Mouse (Mus musculus) layer of hippocampus, adult 8-10 months (tissue): ENCODE data around the gene Slc2a2. TPM values are rescaled to one million over a fixed set of nuclear protein-coding genes. Genes with fewer than 3 reads are reported as not detected.
"Not testable (repeated sequence)": the region's sequence is repeated elsewhere in the genome, so short reads cannot be mapped to it uniquely, and the experiment has no call there.

Experiments used
- DNase-seq, 2 experiments: peaks; one replicate each; pipeline ENCODE4 v3.0.0; 2022; ENCODE audit warnings: low spot score in 2 of 2
- total RNA-seq, 4 experiments: library from RNA; stranded (reverse); gene quantifications; 2 replicates each; pipeline ENCODE4 v1.2.4; 2022

Slc2a2 gene
- total RNA-seq, 4 experiments from 2014 or later: 0.07 TPM; not detected in 3

DNA sequence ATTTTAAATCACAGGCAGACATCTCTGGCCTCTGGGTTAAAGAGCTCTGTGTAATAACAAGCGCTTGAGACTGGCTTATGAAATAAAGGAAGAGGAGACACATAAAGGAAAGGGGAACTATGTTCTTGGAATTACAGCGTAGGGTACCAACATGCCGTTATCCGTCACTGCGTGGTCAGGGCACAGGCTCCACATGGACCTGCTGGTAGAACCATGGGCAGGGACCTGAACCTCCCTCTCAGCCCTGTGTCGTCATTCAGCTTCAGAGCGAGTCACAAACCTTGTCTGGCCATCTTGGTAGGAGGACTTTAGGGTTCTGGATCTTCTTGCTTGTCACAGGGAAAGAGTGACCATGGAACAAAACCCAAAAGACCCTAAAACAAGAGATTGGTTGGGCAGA lies 28.7 kb downstream of the Slc2a2 start:
- no peak for DNase-seq

DNA sequence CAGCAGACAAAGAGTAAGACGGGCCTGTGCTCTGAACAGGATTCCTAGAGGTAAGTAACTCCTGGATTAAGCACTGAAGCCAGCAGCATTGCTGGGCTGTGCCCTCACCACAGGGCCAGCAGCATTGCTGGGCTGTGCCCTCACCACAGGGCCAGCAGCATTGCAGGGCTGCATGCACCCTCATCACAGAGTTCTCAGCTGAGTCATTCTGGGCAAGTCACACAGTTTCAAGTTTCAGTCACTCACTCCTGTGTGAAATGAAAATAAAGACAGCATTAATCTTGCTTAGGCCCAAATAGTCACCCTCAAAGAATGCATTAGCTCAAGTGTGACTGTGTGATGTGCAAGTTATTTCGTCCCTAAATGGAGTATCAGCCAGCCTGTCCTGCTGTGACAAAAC lies 37.0 kb downstream of the Slc2a2 start:
- DNase-seq: no peak

DNA sequence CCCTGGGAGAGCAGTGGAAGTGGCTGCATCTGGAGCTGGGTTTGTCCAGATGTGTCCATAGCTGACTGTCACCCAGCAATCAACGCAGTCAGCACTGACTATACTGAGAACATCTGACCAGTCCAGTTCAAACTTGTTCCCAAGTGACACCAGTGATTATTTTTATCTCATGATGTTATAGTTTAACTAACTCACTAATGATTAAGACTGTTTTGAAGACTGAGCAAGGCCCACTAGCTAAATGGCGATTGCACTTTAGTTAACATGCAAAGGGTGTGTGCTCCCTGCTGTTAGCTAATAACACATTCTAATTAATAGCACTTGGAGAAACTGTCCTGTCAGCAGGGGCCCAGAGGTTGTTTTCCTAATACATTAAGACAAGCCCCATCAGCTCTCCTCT lies 39.3 kb downstream of the Slc2a2 start:
- no peak for DNase-seq

DNA sequence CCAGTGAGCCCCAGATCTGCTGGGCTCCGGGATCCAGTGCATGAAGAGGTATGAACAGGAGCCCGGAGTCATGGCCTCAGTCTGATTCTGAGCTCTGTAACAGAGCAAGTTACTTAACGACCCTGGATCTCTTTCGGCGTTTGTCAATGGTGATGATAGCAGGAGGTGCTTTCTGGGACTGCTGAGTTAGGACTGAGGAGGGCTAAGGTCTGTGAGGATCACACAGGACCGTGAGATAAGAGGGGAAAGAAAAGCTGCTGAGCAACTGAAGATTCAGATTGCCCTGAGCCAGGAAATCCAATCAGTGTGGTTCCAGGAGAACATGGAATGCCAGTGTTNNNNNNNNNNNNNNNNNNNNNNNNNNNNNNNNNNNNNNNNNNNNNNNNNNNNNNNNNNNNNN lies 42.6 kb downstream of the Slc2a2 start:
- DNase-seq: no peak

DNA sequence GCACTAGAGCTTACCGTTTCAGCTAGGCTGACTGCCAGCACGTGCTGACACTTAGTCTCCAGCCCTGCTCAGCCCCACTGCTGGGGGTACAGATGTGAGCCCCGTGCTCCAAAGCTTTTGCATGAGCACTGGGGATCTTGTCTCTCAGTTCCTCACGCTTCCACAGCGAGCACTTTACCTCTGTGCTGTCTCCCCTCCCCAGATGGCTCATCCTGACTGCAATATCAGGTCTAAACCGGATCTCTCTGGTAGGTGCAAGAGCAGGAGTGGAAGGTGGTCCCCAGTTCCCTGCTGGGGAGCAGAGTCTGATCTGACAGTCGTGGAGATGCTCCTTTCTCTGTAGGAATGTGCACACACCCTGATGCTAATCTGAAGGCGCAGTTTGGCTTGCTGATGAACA lies 45.5 kb downstream of the Slc2a2 start:
- DNase-seq: no peak

DNA sequence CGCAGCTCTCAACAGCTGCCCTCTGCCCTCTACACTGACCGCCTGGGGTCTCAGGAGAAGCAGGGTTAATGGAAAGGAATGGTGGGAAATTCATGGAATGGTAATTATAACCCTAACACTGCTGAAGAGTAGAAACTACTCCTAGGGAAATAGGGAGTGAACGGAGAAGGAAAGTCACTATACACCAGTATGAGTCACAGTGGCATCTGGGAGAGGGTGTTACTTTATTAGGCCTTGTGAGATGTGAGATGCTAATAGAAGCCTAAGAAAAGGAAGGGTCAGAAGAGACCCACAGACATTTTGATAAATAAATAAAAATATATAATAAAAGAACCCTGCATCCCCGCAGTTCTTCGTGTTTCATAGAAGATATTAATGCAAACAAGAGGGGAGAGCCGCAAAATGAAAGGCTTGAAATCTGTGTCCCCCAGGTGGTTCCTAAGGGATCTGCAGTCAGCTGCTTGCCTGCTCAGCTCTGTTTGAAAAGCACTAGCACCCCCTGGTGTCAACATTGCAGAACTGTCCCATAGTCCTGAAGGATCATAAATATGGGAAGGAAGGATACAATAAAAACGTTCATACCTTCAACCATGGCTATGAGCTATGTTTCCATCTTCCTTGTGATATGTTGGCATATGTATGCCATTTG lies 48.3 kb downstream of the Slc2a2 start:
- DNase-seq: peak; percentile 61 to 79

DNA sequence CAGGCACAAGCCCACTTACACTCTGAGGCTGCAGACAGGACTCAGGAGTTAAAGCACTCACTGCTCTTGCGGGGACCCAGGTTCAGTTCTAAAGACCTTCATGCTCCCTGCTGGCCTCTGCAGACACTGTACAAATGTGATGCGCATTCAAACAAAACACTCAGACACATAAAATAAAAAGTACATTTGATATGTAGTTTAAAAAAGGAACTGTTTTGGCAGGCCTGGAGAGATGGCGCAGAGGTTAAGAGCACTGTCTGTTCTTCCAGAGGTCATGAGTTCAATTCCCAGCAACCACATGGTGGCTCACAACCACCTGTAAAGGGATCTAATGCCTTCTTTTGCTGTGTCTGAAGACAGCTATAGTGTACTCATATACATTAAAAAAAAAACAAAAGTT lies 50.4 kb downstream of the Slc2a2 start:
- no peak for DNase-seq

- DNase-seq: no peak
Measured at GRCm38 (mm10) chr3:28748956-28749355, 51.3 kb downstream of the Slc2a2 start.

GRCm38 (mm10) chr3:28755477-28755876 lies 57.8 kb downstream of the Slc2a2 start:
- DNase-seq: no peak

- no peak for DNase-seq
Measured at GRCm38 (mm10) chr3:28761225-28761789, 63.6 kb downstream of the Slc2a2 start.

DNA sequence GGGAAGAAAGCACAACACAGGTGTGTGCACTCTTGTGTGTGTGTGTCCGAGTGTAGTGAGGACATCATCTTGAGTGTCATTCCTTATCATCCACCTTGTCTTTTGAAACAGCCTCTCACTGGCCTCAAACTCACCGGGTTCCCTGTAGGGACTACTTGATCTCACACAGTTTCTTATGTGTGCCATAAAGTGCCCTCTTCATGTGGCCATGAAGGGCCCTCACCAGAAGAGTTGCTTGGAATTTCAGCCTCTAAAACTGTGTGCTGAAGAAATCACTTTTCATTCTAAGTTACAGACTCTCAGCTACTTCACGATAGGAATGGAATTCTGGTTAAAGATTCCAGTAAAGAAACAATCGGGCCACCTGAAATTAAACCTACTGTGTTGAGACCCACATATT lies 69.2 kb downstream of the Slc2a2 start:
- no peak for DNase-seq

- no peak for DNase-seq
Measured at GRCm38 (mm10) chr3:28768222-28768621, 70.5 kb downstream of the Slc2a2 start.

GRCm38 (mm10) chr3:28772919-28773318 lies 75.2 kb downstream of the Slc2a2 start:
- DNase-seq: not testable (repeated sequence)

GRCm38 (mm10) chr3:28775361-28775760 lies 77.7 kb downstream of the Slc2a2 start:
- DNase-seq: no peak

- no peak for DNase-seq
Measured at GRCm38 (mm10) chr3:28775958-28776357, 78.3 kb downstream of the Slc2a2 start.

DNA sequence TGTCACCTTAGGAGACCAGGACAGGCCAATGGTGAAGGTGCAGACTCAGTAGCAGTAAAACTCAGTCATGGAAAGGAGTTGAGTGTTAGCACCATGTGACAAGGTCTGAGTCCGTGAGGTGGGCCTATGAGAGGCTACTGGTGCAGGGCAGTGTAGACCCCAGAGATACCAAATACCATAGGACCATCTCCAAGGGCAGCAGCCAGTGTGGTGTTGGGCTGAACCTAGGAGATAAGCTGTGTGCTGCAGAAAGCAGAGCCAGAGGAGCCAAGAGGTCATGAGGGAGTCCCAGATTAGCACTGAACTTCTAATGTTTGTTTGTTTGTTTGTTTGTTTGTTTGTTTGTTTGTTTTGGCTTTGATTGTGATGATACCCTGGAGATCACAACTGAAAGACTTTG lies 78.8 kb downstream of the Slc2a2 start:
- no peak for DNase-seq

DNA sequence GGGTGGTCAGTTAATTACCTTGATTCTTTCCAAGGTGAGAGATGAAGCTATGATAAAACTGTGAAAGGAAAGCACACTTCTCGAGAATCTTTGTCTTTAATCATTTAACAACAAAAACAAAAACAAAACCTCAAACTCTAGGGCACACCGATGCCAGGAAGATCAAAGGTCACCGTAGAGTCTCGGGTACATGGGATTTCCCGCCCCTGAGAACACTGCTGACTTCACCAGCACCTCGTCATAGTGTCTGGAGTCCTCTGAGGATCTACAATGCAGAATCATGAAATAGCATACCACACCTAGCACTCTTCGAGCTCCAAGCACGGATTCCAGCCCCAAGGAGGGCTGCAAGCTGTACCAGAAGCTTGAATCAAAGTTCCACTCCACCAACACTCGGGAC lies 82.8 kb downstream of the Slc2a2 start:
- peak in 1 of 2 experiments; percentile 4 for DNase-seq

Other genes starting within 250 kb of the Slc2a2 start
- 10 to 100 TPM; 32.3 to 41.0 (median 33.8) TPM for gene Eif5a2, start 83.4 kb downstream of the Slc2a2 start, total RNA-seq
- gene Rpl22l1, start 107.5 kb downstream of the Slc2a2 start, total RNA-seq: 100 to 1,000 TPM; 196 to 238 (median 215) TPM
- gene Gm1527, start 194.7 kb downstream of the Slc2a2 start, total RNA-seq: not detected